Comparison of ENCODE assay signal across 8 mouse cellular contexts in the genomic region with DNA sequence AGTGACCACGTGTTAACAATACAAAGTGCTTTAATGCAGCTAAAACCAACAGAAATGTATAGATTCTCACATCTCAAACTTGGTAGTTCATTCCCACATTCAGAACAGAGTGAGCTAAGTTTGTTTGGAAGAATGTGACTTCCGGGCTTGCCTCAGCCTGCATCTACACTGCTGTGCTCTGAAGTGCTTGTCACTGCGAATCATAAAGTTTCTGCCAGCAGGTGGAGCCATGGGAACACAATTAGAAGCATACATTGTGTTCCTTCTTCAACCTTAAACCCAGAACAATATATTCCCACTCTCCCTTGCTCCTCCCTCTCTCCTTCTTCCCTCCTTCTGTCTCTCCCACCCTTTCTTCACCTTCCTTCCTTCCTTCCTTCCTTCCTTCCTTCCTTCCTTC.
A peak's percentile ranks its signal among the peaks of the same experiment; 100 is the strongest.
DNase-seq lines count a peak whose midpoint lies in the region; ATAC-seq lines count a peak whose summit lies in the region.

No protein-coding gene starts in this region.

- H3K9ac ChIP-seq in intestine, embryonic 16.5 days (ENCODE audit: low read depth, low read length), result no peak overlapping the region
- H3K9ac ChIP-seq in midbrain, embryonic 11.5 days (ENCODE audit: low read length), result no peak overlapping the region

- no peak overlapping the region for H3K4me3 ChIP-seq in intestine, embryonic 16.5 days (ENCODE audit: low read length)
- H3K4me3 ChIP-seq in midbrain, embryonic 11.5 days (ENCODE audit: low read depth, low read length), result no peak overlapping the region

- ATAC-seq in intestine, embryonic 16.5 days, result peak; percentile 89
- ATAC-seq in midbrain, embryonic 11.5 days (ENCODE audit: low FRiP score), result peak; percentile 92
- ATAC-seq in inflammation-experienced regulatory T-cells, adult 6 months, result no peak

- no peaks in the 10 kb centered on the region for H3K9me3 ChIP-seq in intestine, embryonic 16.5 days (ENCODE audit: control insufficient read depth, low read length)
- no peaks in the 10 kb centered on the region for H3K9me3 ChIP-seq in midbrain, embryonic 11.5 days (ENCODE audit: control insufficient read depth, low read length)

- H3K4me2 ChIP-seq in intestine, embryonic 16.5 days (ENCODE audit: low read depth, low read length), result no peak overlapping the region
- no peak overlapping the region for H3K4me2 ChIP-seq in midbrain, embryonic 11.5 days

- H3K27ac ChIP-seq in intestine, embryonic 16.5 days (ENCODE audit: low read length), result no peak overlapping the region
- no peak overlapping the region for H3K27ac ChIP-seq in midbrain, embryonic 11.5 days (ENCODE audit: low read depth, low read length)

- no peaks in the 10 kb centered on the region for H3K4me1 ChIP-seq in intestine, embryonic 16.5 days (ENCODE audit: control insufficient read depth, insufficient read depth, low read length)
- no peaks in the 10 kb centered on the region for H3K4me1 ChIP-seq in midbrain, embryonic 11.5 days (ENCODE audit: control insufficient read depth, insufficient read depth, low read length)

- 3% methylated on average over 3 of the region's 3 CpGs for WGBS in intestine, embryonic 16.5 days
- 11% methylated on average over 3 of the region's 3 CpGs for WGBS in midbrain, embryonic 11.5 days

- DNase-seq in adipocyte (ENCODE audit: low spot score), result peak; percentile 97
- DNase-seq in cerebellum, postnatal 14 days, result peak; percentile 83 to 88
- peak; percentile 82 to 92 for DNase-seq in frontal cortex, postnatal 36 days (ENCODE audit: low spot score in 2 of 2)
- peak; percentile 80 to 87 for DNase-seq in left cerebral cortex, postnatal 10 days (ENCODE audit: extremely low spot score in 1 of 2, low spot score in 2 of 2)
- DNase-seq in midbrain, embryonic 11.5 days (ENCODE audit: low spot score, missing footprints), result peak; percentile 95
- peak; percentile 13 to 62 for DNase-seq in spleen, postnatal 10 days (ENCODE audit: low spot score in 2 of 2)

- no peaks in the 10 kb centered on the region for H3K36me3 ChIP-seq in intestine, embryonic 16.5 days (ENCODE audit: control insufficient read depth, insufficient read depth, low read length)
- H3K36me3 ChIP-seq in midbrain, embryonic 11.5 days (ENCODE audit: control insufficient read depth, insufficient read depth, low read length), result no peaks in the 10 kb centered on the region

- intact Hi-C loops in left cerebral cortex, postnatal 10 days (cut with DNase I), result loop anchor here (1.0 to 10.0 kb wide), 5 partner anchors 137 to 1221 kb away; partner anchors contain the start of genes Cldn1 and Tmem207

- H3K27me3 ChIP-seq in intestine, embryonic 16.5 days (replicated peaks; ENCODE audit: control insufficient read depth, insufficient read depth, low read length), result no peaks in the 10 kb centered on the region
- H3K27me3 ChIP-seq in midbrain, embryonic 11.5 days (ENCODE audit: control insufficient read depth, insufficient read depth, low read length), result no peaks in the 10 kb centered on the region

Comparison
In these comparisons a context has a peak if more than half of its experiments do, and no peak if none do; other contexts are left out.
1. DNase-seq: peak in every context shown above with its lines; median percentile 97 in adipocyte; 95 in midbrain, embryonic 11.5 days; 87 in frontal cortex, postnatal 36 days; 86 in cerebellum, postnatal 14 days; 84 in left cerebral cortex, postnatal 10 days; 38 in spleen, postnatal 10 days.